Mouse (Mus musculus): ENCODE results near the gene Ldb2.

Gene Ldb2

DNA sequence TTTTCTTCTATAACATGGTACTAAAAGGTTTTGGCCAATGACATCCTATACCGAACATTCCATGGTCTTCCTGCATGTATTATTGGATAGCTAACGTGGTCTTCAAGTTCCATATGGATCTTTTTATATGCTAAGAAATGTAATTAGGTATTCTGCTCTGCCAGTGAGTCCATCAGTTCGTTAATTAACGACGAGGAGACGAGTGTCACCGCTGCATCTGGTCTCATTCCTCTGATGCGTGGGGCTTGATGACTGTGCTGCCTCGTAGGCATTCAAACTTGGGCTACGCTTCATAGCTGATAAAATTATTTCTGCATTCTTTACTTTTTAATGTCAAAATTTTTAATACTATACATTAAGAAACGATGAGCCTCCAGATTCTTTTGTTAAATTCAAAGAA, 251.0 kb downstream of the Ldb2 start:
- no peak for DNase-seq (ENCODE audit: extremely low read depth, low read depth)

DNA sequence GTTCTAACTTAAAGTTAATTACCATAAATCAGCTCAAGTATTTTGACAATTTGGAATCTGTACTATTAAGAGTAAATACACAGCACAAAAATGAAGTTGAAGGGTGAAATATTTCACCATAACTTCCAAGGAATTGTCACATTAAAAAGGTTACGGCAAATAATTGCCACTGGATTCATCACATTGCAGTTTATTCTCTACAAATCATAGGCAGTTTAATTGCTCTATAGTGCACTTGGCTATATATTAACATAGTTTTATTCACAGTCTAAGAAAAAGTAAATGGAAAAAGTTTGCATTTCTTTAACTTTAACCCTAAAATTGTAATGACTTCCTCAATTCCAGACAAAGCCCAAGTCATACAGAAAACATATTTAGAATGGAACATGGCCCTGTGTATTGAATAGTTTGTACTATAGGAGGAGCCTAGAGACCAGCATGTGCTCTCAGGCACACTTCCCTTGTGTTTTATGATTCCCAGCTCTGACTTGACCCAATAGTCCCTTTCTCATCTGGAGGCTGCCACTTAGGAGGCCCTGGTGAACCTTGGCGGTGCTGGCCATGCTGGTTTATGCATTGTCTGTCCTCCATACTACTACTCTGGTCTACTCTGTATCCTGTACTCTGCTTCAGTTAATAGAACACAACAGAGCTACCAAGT, 255.9 kb downstream of the Ldb2 start:
- no peak for DNase-seq (ENCODE audit: extremely low read depth, low read depth)

GRCm38 (mm10) chr5:44541748-44542147, 257.7 kb downstream of the Ldb2 start:
- no peak for DNase-seq (ENCODE audit: extremely low read depth, low read depth)

- DNase-seq (ENCODE audit: extremely low read depth, low read depth): no peak
These were observed 260.8 kb downstream of the Ldb2 start for GRCm38 (mm10) chr5:44538687-44539086.

- DNase-seq (ENCODE audit: extremely low read depth, low read depth): no peak
These were observed 261.5 kb downstream of the Ldb2 start for GRCm38 (mm10) chr5:44538000-44538395.

DNA sequence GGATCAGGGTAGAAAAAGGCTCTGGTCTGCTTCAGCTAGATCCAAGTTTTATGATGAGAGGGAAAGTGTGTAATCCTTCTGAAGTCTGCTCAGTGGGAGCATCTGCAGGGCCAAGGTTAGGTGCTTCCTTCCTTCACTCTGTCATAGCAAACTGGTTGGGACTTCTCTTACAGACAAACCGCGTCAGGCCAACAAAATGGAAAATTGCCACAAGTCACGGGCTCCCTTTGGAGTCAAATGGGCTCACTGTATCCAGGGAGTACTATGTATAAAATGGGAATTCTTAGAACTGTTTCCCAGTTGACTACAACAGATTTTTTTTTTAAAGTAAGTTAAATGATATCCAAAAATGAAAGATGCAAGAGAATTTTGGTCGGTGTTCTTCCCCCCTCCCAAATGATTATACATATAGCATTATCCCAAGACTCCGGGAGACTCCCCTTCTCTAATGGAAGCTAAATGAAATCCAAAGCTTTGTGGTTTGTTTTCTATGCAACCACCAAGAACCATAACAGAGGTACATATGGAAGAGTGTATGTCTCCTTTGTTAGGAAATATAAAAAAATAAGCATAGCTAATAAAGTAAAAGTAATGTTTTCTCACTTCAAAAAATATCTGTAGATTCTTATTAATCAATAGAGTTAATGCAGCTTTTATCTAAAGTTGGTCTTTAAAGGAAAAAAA, 262.0 kb downstream of the Ldb2 start:
- no peak for DNase-seq (ENCODE audit: extremely low read depth, low read depth)

GRCm38 (mm10) chr5:44529466-44529865, 270.0 kb downstream of the Ldb2 start:
- no peak for DNase-seq (ENCODE audit: extremely low read depth, low read depth)

DNA sequence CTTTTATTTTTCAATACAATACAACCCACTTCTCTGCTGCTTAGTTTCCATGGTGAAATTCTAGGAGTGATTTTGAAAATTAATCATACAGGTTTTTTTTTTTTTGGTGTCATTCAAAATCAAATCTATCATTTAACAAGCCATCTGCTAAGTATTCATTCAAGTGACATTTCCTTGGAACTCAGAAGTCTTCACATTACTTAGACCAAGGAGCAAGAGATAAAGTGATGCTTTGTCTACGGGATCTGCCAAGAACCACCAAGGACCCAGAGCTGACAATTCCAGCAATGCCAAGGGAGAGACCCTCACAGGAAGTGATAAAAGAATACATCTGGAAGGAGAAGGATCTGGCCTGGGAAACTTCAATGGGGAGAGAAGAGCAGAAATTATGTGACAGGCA, 270.5 kb downstream of the Ldb2 start:
- no peak for DNase-seq (ENCODE audit: extremely low read depth, low read depth)

DNA sequence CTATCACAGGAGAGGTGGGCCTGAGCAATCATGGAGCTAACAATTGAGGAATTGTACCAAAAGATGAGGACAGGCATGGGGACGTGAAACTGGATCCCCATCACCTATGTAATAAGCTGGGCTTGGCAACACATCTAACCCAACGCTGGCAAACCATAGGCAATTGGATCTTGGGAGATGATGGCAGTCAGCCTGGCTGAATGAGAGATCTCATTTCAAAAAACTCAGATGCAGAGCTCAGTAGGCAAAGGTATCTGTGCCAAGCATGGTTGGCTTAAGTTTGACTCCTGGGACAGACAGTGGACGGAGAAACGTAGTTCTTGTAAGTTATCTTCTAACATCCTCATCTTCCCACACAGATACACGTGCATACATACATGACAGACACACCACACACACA, 294.3 kb downstream of the Ldb2 start:
- no peak for DNase-seq (ENCODE audit: extremely low read depth, low read depth)

GRCm38 (mm10) chr5:44504786-44505185, 294.7 kb downstream of the Ldb2 start:
- no peak for DNase-seq (ENCODE audit: extremely low read depth, low read depth)

DNA sequence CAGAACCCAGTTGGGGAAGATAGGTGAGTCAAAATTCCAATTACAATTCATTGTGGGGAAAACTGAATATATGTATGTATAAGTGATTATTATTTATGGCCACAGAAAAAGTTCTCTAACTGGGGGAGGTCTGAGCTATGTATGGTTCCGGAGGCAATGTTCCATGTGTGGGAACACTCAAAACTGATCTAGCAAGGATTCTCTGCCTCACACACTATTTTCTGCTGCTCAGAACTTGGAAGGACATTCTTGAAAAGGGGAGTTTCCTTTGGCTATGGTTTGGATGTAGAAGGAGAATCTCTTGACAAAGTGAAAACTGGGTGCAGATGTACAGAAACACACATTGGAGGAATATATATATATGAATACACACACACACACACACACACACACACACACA, 301.3 kb downstream of the Ldb2 start:
- DNase-seq (ENCODE audit: extremely low read depth, low read depth): no peak

DNA sequence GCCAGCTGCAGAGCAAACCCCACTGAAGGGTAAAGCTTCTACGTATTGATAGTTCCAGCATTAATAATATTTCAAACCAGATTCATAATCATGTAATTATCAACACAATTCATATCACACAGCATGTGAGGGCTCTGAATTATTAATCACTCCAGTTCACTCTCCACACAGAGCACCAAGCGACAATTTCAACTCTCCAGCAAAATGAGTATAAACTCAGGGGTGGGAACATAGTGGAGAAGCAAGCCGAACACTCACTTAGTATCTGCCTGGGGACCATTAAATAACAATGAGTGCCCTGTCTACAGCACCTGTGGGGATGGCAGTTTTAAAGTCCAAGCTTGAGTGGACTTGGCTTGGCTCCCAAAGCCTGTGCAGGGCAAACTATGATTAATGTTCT, 302.6 kb downstream of the Ldb2 start:
- no peak for DNase-seq (ENCODE audit: extremely low read depth, low read depth)

- no peak for DNase-seq (ENCODE audit: extremely low read depth, low read depth)
These were observed 304.4 kb downstream of the Ldb2 start for GRCm38 (mm10) chr5:44495092-44495491.

DNA sequence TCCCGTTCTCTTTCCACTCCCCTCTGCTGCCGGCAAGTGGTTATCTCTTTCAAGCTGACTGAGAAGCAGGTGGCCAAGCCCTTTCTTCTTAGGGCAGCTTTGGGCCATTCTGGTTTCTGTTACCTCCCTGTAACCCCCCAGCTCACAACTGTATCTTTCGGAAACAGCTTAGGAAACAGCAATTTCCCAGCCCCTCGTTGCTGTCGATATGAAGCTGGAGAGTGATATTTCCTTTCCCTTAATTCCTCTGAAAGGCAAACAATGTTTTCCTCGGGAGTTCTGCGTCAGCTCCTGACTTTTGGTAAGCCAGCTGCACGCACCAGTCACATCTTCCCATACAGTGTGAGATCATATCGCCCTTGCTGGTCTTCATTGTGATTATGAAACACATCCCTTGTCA, 305.3 kb downstream of the Ldb2 start:
- DNase-seq (ENCODE audit: extremely low read depth, low read depth): no peak

- no peak for DNase-seq (ENCODE audit: extremely low read depth, low read depth)
These were observed 308.0 kb downstream of the Ldb2 start for GRCm38 (mm10) chr5:44491526-44491925.

GRCm38 (mm10) chr5:44490462-44490861, 309.0 kb downstream of the Ldb2 start:
- no peak for DNase-seq (ENCODE audit: extremely low read depth, low read depth)

DNA sequence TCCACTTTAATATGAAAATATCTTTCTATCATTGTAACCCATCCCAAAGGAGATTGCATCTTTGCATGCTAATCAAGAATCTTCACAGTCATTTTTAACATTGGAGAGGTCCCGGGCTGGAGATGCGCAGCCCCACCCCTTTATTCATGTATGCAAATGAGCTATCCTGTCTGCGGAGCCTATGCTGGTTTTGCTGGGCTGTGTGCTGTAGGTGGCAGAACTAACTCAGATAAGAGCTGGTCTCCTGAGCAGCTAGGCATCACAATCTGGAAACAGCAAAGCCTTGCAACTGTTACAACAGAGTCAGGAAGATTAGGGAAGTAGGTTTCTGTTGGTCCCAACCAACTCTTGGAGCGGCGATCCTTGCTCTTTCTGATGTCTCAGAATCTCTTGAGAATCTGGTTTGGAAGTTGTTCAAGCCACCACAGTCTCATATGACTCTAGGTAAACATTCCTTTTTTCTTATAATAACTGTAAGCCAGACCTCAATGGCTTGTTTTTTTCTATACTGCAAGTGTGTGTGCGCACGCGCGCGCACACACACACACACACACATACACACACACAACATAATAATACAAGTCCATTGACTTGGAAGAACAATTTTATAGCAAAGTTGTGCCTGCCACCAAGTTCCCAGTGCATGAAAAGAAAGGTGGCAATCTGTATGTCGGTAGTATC, 315.9 kb downstream of the Ldb2 start:
- no peak for DNase-seq (ENCODE audit: extremely low read depth, low read depth)

DNA sequence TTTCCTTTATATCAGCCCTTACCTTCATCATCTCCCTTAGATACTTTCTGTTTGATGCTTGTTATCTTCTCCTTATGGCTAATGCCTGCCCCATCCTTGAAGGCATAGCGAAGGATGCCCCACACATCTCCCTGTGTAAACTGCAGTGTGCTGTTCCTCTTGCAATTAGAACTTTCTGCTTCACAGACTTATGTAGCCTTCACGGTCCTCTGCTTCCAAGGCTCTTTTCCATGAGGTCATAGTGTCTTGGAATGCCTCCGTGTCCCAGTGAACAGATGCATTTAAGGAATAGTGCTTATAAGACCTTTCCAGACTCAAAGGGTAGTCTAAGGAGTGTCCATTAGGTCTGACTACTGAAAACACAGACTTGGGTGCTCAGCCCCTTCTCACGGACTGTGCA, 318.1 kb downstream of the Ldb2 start:
- DNase-seq (ENCODE audit: extremely low read depth, low read depth): no peak

DNA sequence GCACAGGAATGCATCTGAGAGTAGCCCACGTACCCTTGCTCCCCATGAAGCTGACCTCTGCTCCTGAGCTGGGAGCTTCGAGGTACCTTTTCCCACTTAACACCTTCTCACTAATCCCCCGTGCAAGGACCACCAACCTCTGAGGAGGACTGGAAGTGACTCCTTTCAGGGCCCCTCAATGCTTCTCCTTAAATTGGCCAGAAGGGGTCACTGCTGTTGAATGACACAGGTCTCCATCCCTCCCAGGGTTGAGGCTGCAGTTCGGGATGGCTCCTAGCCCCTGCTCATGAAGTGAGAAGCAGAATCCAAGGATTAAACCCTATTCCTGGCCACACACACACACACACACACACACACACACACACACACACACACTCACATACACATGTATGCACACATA, 323.1 kb downstream of the Ldb2 start:
- DNase-seq (ENCODE audit: extremely low read depth, low read depth): no peak

DNA sequence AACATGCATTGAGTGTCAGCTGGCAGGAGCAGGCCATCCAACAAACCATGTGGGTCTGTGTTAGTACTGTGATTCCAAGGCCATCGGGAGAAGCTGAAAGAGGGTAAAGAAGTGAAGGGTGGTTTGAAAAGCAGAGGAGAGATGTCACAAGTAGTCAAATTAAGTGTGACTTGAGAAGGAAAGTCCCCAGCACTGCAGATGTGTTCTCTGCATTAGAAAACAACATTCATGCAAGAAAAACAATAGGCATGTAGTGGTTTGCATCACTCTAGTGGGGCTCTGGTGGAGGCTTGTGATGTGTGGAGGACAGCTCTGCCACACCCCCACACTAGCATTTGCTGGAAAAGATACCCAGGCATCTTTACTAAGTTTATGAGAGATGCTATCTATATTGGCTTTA, 323.9 kb downstream of the Ldb2 start:
- DNase-seq (ENCODE audit: extremely low read depth, low read depth): no peak

GRCm38 (mm10) chr5:44473857-44474762, 325.4 kb downstream of the Ldb2 start:
- no peak for DNase-seq (ENCODE audit: extremely low read depth, low read depth)

GRCm38 (mm10) chr5:44465238-44465637, 334.2 kb downstream of the Ldb2 start:
- no peak for DNase-seq (ENCODE audit: extremely low read depth, low read depth)
